Mouse (Mus musculus): ENCODE measurements around the gene Col5a1.

Col5a1 gene

DNA sequence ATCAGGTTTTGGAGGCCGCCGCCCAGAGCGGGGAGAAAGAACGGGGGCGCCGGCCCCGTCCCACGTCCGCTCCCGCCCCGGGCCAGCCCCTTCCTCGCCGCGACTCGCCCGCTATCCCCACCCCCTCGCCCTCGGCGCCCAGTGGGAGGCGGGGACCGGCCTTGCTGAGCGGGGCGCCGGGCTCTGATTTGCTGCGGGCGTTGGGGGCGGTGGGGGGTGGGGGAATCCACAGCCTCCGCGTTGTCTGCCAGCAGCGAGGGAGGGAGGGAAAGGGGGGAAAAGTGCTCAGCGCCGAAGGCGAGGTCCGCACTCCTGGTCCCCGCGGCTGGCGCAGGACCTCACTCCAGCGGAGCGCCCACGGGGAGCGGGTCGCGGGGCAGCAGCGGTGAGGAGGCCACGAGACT, at the start of gene Col5a1:
Col5a1 (plus strand) TSS at position 278 of the 404 bp plus-strand sequence.
- DNase-seq (ENCODE audit: low read depth, low spot score): peak; percentile 93

DNA sequence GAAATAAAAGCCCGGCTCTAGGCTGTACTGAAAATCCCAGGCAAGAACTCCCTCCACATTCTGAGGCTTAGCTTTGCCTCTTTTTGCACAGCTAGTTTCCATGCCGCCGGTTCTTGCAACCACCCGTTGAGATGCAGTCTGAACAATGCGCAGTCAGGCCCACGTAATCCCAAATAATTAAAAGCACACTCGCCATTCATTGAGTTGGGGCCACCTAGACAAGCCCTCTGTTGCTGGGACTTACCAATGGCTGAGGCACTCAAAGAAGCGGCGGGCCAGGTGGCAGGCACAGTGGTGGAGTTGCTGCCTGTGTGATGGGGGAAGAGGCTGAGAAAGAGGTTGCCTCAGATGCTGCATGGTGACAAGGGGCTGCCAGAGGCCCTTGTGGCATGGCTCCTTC, 48.1 kb upstream of the Col5a1 start:
- DNase-seq (ENCODE audit: low read depth, low spot score): peak; percentile 11

DNA sequence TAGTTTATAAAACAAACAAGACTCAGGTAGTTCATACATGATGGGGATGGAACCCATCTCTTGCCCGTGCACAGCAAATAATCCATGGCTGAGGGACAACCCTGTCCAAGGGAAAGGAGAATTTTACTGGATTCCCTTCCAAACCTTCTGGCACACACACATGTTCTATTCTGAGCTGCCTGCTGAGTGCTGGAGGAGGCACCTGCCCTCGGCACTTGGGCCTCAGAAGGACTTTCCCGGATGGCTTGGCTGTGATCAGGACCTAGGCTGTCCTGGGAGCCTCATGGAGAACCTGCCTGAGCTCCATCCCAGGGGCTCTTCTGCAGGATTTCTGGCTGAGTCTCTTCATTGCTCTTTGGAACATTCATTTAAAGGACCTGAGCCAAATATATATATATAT, 45.3 kb upstream of the Col5a1 start:
- DNase-seq (ENCODE audit: low read depth, low spot score): no peak

DNA sequence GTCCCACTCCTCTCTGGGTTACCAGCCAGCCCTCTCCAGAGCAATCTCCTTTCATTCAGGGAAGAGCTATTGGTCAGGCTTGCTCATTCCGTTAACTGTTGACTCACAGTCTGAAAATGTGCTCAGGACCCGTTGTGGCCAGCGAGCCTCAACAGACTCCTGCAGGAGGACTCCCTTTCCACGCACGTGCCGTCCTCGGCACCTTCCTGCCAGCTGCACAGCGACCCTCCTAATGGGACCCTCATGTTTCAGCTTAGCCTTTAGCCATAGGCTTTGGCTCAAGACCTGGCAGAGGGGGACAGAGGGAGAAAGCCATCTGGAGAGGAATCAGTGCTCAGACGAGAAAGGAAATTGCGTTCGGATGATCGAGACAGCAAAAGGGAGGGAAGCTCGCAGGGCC, 43.3 kb upstream of the Col5a1 start:
- DNase-seq (ENCODE audit: low read depth, low spot score): no peak

DNA sequence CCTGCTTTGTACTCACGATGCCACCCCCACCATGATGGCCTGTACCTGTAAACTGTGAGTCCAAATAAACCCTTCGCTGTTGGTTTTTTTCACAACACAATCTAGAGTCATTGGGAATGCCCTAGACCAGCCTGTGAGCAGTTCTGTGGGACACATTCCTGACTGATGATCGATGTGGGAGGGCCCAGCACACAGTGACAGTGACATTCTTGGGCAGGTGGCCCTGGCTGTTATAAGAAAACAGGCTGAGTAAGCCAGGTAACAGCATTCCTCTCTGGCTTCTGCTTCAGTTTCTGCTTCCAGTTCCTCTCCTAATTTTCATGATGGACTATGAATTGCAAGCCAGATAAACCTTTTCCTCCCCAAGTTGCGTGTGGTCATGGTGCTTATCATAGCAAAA, 41.3 kb upstream of the Col5a1 start:
- no peak for DNase-seq (ENCODE audit: low read depth, low spot score)

DNA sequence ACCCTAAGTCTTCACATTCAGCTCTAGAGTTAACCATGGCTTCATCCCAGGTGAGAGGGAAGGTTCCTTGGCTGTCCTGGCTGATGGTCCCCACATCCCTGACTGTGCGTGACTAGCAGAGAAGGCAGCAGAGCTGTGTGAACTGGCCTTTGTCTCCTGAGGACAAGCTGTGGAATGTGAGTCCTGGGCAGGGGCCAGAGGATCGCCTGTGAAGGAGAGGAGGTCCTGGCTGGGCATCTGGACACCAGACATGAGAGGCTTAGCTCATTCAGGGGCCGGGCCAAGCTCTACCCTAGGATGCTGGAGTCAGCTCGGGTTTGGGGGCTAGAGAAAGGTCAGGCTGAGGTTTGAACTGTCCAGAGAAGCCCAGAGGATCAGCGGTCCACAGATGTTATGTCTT, 39.2 kb upstream of the Col5a1 start:
- no peak for DNase-seq (ENCODE audit: low read depth, low spot score)

DNA sequence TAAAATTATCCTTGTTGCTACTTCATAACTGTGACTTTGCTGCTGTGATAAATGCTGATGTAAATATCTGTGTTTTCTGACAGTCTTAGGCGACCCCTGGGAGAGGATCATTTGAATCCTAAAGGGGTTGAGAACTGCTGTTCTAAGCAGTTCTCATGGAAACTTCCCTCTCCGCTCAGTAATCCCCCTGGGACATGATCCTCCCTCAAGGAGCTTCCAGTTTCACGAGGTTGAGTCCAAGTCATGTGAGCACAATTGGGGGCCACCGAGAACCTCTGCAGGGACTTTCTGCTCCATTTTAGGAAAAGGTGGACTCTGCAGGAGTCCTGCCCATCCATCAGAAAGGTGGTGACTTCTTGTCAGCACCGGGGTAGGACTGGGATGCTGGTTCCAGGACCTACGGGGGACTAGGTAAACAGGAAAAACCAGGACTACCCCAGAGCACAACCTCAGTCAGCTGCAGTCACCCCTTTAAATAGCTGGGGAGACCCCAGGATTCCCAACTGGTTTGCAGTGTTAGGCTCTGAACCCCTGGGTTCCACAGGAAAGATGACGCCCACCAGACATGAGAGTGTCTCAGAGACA, 38.3 kb upstream of the Col5a1 start:
- DNase-seq (ENCODE audit: low read depth, low spot score): no peak

DNA sequence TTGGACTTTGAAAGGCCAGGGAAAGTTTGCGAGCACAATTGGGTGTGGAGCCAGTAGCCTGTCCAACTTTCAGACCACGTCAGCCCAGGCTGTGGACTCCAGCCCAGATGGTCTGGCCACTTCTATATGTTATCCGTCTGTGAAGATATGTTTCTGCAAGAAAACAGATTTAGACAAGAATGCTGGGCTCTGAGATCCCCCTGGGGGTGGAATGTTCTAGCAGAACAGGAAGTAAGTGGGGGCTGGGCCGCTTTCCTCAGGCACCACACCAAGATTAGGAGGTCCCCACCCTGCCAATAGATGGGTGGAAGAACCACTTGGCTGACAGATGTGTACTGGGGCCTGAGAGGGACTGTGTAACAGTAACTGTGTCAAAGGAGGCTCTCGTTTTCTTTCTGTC, 37.8 kb upstream of the Col5a1 start:
- DNase-seq (ENCODE audit: low read depth, low spot score): no peak

DNA sequence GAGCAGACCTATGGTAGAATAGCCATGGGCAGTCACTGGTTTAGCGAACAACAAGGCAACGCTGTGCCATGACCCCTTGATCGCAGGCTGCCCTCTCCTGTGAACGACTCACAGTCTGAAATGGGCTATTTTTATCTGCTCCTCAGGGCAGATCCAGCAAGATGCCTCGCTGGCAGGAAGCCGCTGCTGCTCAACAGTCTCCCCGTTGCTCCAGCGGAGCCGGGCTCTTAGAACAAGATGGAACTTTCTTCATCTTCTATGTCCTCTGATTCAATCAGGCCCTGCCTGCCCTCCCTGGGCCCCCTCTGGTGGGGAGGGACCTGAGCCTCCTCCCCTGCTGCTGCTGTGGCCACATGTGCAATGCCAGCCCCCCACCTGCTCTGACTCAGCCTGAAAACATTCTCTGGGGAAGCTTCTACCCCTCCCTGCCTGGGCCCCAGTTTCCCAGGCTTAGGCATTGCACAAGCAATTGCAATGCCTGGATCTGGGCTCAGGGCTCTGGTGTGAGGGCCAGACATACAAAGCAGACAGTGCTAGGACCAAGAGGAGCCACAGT, 27.8 kb upstream of the Col5a1 start:
- peak; percentile 10 for DNase-seq (ENCODE audit: low read depth, low spot score)

DNA sequence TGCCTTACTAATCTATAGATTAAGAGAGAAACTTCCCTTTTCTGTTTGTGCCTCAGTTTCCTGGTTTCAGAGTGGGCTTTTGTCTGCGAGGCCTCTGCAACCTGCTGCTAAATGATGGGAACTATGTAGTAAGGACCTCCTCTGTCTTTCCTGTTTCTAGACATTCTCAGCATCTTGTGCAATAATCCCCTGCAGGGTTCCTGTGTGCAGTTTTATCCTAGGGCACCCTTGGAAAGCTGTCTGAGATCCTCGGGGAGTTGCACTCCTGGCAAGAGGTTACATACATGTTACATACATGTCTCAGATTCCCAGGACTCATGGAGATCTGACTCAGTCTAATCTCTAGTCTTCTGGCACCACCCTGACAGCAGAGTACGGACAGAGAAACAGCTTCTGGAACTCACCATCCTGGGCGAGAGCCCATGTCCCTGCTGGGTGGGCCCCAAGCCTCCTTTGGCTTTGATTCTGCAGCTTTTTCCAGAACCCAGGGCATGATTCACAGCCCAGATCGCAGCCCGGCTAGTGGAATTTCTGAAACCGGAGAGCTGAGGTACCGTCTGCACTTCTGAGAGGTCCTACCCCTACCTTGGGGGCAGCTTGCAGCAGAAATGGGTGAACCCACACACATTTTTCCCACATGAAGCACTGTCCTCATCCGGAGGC, 24.5 kb upstream of the Col5a1 start:
- DNase-seq (ENCODE audit: low read depth, low spot score): no peak

DNA sequence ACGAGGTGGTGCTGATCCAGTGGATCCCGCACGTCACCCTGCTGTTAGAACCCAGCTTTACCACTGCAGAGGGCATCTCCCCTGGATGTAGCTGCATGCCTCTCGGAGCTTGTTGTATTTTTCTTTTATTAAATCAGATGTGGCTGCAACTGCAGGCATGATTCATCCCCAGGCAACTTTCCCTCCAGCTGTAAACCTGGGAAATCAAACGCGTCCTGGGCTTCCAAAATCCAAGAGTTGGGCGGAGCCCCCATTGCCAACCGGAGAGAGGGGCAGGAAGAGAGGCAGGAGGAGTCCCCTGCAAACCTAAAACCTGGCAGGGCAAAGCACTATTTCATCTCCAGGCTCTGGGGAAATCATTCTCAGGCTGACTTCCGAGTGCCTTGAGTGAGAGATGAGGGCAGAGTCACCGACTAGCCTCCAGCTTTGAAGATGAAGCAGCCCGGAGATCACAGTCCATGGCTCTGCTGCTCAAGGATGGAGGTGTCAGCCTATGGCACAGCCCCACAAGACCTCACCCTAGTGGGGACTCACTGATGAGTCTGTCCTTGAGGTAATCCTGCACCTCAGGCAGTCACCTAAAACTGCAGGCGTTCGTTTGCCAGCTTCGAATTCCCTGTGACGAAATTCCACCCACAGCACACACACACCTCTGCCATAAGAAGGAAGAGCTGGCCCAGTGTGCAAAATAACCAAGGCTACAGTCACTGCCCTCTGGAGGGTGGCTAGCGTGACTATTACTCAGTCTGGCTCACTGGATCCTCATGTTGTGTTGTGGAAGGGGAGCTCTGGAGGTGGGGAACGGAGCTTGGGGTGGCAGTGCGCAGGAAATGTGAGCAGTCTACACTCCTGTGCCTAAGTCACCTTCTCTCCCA, 21.5 kb upstream of the Col5a1 start:
- DNase-seq (ENCODE audit: low read depth, low spot score): no peak

DNA sequence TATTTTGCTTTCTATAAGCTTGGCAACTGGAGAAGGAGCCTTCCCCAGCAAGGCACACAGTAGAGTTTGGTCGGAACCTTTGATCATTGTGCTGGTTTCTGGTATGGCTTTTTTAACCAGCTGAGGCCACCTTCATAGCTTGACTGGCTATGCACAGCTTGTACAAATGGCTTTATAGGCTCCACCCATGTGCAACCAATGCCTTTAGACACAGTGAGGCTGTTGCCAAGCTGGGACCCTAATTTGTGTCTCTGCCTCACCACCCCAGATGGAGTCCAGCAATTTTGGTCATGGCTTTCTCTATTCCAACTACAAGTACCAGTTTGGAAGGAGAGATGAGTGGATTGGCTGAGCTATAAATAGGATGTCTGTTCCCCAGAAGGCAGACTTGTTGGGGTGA, 15.6 kb upstream of the Col5a1 start:
- no peak for DNase-seq (ENCODE audit: low read depth, low spot score)

DNA sequence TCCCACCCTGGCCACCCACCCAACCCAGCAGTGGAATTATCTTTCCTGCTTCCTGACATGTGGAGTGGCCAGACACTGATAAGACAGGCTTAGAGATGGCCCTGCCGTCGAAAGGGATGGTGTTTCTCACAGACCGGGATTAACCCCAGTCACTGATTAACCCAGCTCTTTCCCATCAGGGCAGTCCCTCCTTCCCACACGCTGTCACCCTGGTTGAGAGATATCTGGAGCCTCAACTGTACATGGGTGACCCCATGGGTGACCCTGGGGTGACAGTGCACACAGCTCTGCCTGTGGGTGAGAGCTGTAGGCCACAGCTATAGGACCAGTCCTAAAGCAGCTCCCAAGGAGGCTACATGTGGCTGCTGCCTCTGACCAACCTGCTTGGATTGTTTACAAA, 15.2 kb upstream of the Col5a1 start:
- DNase-seq (ENCODE audit: low read depth, low spot score): no peak

DNA sequence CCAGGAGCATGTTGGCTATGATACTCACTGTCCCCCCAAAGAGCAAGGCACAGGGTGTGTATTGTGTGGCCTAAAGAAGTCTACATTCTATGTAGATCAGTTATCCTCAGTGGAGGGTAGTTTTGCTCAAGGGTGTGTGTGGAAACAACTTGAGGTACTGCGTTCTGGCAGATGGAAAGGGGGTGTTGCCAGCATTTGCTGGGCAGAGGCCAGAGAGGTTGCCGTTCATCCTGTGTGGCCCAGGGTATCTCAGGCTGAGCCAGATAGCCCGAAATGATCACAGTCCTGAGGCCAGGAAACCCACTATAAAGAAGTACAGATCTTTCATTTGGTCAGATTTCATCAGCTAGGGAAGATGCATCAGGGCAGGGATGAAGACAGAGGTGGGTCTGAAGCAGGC, 13.9 kb upstream of the Col5a1 start:
- DNase-seq (ENCODE audit: low read depth, low spot score): no peak

DNA sequence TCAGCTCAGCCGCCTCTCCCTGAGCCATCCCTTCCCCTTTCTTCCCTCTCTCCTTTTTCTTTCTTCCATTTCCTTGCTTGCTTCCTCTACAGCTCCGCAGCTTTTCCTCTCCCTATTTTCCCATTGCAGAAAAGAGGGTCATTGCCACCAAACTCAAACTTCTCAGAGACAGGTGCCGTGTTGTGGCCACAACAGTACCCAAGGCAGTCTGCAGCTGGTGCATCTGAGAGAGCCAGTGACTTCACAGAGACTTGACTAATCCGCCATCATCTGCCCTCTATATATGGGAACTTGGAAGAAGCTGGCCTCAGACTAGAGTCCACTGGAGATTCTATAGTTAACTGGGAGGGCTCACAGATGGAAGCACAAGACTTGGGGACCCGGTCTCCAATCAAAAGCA, 13.2 kb upstream of the Col5a1 start:
- no peak for DNase-seq (ENCODE audit: low read depth, low spot score)

DNA sequence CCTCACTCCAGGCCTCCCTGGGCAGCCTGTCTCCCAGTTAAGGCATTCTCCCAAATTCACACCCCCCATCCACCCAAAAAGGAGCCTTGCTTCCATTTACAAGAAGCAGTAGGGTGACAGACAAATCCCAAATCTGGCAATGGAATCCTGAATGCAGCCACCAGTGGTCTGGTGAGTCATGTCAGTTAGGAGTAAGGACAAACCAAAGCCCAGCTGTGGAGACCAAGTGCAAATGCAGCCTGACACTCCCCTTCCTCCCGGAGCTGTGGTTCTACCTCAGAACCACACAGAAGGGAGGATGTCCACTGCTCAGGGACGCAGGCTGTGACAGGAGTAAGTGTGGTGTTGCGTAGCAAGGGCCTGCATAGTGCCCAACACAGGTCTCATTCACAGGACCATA, 11.6 kb upstream of the Col5a1 start:
- no peak for DNase-seq (ENCODE audit: low read depth, low spot score)

DNA sequence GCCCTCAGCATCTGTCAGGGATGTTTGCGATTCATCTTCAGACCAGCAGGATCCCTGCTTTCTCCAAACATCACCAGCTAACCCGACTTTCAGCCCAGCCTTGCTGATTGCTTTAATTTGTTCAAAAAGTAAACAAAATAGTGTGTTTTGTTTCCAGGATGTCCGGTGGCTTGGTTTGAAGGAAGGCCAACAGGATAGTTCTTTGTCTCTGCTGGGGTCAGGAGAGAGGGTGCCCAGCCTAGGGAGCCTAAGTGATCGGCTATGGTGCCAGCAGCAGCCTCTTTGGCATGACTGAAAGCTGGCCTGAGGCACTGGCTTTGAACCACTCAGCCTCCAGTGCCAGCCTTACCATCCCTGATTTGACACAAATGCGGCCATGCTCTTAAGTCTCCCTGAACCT, 11.0 kb upstream of the Col5a1 start:
- no peak for DNase-seq (ENCODE audit: low read depth, low spot score)

DNA sequence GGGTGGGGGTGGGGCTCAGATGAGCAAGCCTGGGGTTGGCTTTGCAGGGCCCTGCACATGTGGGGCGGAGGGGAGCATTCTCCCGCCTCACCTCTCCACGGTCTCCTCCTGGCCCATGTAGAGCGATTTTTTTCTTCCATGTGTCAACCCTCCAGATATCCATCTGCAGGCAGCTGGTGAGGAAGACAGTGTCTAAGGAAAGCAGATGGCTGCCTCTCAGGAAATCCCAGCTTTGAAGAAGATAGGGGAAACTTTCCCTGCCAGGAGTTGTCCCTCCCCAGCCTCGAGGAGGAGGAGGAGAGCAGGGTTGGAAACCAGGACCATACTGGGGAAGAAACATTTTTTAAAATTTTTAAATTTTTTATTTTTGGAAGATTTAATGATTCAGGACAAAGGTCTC, 10.4 kb upstream of the Col5a1 start:
- no peak for DNase-seq (ENCODE audit: low read depth, low spot score)

DNA sequence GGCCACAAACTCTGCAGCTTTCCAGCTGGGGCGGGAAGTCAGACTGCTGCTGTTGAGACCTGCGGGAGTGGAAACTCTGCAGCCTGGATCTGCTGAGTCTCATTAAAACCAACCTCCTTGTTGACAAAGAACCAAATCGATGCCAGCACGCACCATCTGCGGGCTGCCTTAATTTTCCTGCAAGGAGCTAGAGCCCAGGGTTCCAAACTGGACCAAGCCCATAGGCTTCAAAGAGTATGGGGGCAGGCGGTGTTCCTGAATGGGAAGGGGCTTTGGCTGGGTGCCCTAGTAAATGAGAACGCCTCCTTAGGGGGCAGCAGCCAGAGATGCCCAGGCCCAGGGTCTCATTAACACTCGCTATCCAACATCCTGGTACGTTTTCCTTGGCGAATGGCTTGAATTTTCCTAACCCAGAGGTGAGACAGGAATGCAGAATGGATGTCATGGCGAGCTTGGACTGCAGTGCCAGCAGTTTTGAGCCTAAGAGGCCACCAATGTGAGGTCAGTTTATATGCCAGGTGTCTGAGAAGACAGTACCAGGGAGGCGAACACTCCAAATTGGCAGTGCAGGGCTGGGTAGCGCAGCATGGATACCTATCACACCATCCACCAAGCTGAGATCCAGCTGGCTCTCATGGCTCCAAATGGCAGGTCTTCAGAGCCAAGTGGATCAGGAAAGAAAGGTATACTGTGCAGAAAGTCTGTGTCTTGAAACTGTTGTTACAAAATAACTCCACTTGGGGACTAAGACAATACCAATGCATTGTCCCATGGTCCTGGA, 9.3 kb upstream of the Col5a1 start:
- DNase-seq (ENCODE audit: low read depth, low spot score): no peak

DNA sequence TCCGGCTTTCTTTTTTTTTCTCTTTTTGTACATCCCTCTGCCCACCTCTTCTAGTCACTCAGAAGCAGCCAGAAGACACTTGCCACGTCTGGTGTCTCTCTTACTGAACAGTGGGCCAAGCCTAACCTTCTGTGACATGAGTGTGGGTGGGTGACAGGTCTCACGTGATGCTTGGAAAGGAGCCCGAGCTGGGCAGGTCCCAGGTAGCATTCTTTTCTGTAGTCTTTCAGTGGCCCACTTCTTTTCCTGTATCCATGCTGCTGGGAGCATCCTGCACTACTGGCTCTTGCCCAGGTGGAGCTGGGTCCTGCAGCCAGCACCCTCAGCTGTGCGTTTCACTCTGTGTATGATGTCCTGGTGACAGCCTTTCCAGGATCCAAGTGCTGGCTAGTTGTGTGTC, 8.2 kb upstream of the Col5a1 start:
- no peak for DNase-seq (ENCODE audit: low read depth, low spot score)

DNA sequence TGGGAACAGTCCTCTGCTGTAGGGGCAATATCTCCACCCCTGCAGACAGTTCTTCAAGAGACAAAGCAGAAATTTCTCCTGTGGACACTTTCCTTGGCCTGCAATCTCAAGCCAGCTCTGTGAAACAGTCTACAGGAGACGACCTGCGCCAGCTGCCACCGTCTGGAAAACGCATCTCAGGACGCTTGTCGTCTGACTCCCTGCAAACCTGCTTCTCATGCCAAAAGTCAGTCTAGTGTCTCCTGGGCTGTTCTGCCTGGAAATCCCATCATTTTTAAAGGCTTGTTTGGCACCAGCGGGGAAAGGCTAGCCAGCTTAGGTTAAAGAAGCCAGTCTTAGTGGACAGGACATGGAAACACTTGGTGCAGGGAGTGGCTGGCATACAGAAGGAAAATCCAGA, 2.9 kb upstream of the Col5a1 start:
- DNase-seq (ENCODE audit: low read depth, low spot score): no peak
